In genomic region chr15:102336946-102337345, GRCm38 (mm10) we compare ENCODE assay signal across 18 mouse cellular contexts. TPM values are rescaled to one million over a fixed set of nuclear protein-coding genes. Genes with fewer than 3 reads are reported as not detected.
"Had no signal": no experiment of that assay in that cellular context is flagged by ENCODE, and none has a peak within 500 bp of the region (broad histone marks: within the 10 kb centered on the region; RNA-seq: fewer than 3 reads in every experiment).

No protein-coding gene starts in this region.

- ATAC-seq: lung, postnatal 0 days; midbrain, embryonic 13.5 days; midbrain, embryonic 15.5 days had no signal

- H3K27ac ChIP-seq: lung, embryonic 15.5 days; macrophage; midbrain, embryonic 13.5 days; midbrain, embryonic 15.5 days; neural tube, embryonic 12.5 days; stomach, embryonic 15.5 days; stomach, postnatal 0 days had no signal

- H3K9ac ChIP-seq: lung, embryonic 15.5 days; midbrain, embryonic 13.5 days; midbrain, embryonic 15.5 days; neural tube, embryonic 12.5 days; stomach, embryonic 15.5 days had no signal

- H3K27me3 ChIP-seq: lung, embryonic 15.5 days; megakaryocyte, embryonic 14.5 days; midbrain, embryonic 13.5 days; midbrain, embryonic 15.5 days; neural tube, embryonic 12.5 days; stomach, embryonic 15.5 days had no signal

- H3K9me3 ChIP-seq: lung, embryonic 15.5 days; megakaryocyte, embryonic 14.5 days; midbrain, embryonic 13.5 days; midbrain, embryonic 15.5 days; neural tube, embryonic 12.5 days; stomach, embryonic 15.5 days had no signal

- DNase-seq: lung, adult 2 months; lung, postnatal 14 days; lung, postnatal 36 days; right cerebral cortex, postnatal 14 days; thymus, adult 2 months; thymus, postnatal 25 days; thymus, postnatal 4 days had no signal

- H3K4me3 ChIP-seq: lung, embryonic 15.5 days; megakaryocyte, embryonic 14.5 days; midbrain, embryonic 13.5 days; midbrain, embryonic 15.5 days; neural tube, embryonic 12.5 days; stomach, embryonic 15.5 days had no signal

- H3K4me2 ChIP-seq: lung, embryonic 15.5 days; midbrain, embryonic 11.5 days; midbrain, embryonic 13.5 days; midbrain, embryonic 15.5 days; neural tube, embryonic 12.5 days; stomach, embryonic 15.5 days had no signal

RNA-seq across cellular contexts. Expression of gene Sp7, which starts 30.0 kb away (rescaled TPM):
- polyA plus RNA-seq: lung, postnatal 0 days; macrophage; spleen, adult 2 months had no signal
